Mouse (Mus musculus): ENCODE results near the gene Yipf1.

GRCm38 (mm10) chr4:107349311-107350008, 35.3 kb downstream of the Yipf1 start:
- TF ChIP-seq CTCF (IDR thresholded peaks at IDR 0.05; ENCODE audit: low read depth): peak; percentile 73
- TF ChIP-seq EP300 (IDR thresholded peaks at IDR 0.05; ENCODE audit: low read depth): no peak

Data from liver, postnatal 0 days (tissue).